Mouse (Mus musculus): ENCODE measurements around the gene Dpep1. TPM values are rescaled to one million over a fixed set of nuclear protein-coding genes. Genes with fewer than 3 reads are reported as not detected.
"Not testable (repeated sequence)": the region's sequence is repeated elsewhere in the genome, so short reads cannot be mapped to it uniquely, and the experiment has no call there.

Dpep1 gene
- total RNA-seq (2014; fragmentation: Nextera tagmentation) (not detected in 2 replicates), total RNA-seq (2017) (not detected in 2 replicates)

DNA sequence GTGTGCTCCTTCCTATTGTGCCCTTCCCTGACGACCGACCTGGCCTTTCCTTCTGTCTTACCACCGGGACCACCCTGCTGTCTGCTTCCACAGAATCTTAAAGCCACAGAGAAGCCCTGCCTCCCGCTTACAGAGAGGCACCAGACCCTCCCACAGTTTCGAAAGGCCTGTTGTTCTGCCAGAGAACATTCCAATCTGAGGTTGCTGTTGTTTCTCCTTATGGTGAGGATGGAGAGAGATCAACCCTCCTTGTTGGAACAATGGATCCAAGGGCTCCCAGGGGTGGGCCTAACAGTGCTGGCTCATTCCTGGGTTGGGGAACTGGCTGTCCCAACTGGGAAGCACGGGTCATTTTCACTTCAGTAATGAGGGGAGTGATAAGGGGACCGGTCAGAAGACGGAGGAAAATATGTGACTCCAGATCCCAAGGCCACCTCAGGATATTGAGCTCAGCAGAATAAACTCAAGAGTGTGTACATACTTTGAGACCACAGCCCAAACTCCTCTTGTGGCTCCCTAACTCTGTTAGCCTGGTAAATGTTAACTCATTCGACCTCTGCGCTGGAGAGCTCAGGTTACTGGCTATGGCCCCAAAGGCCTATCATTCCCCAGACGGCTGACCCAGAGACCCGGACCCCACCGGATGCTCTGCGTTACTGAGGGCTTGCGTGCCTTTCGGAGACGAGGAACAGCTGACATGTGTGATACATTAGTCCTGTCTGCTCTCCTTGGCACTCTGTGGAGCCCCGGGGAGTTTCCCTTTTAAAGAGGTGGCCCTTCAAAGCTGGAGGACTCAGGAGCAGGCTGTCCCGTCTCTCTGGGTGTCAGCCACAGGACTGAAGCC lies at the start of gene Dpep1:
Gene Dpep1 (plus strand): TSS at position 677 of the 844 bp plus-strand sequence.
- no peak for ATAC-seq (replicated peaks; ENCODE audit: poor library complexity, severe bottlenecking)

DNA sequence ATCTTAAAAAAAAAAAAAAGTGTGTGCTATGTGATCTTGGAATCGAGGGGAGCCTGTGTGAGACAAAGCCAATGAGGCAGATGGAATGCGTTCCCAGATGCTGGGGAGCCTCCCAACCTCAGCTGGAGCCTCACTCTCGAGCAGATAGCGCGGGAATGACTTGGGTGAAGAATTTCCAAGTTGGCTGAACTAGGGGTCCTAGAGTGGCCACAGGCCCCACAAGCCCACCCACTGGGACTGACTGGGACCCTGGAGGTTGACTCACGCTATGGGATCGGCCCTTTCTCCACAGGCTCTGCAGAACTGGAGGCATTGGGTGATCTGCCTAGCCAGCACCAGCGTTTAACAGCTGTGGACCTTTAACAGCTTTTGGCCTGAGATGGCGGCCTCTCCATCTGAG lies 49.8 kb upstream of the Dpep1 start:
- ATAC-seq (replicated peaks; ENCODE audit: poor library complexity, severe bottlenecking), result no peak

DNA sequence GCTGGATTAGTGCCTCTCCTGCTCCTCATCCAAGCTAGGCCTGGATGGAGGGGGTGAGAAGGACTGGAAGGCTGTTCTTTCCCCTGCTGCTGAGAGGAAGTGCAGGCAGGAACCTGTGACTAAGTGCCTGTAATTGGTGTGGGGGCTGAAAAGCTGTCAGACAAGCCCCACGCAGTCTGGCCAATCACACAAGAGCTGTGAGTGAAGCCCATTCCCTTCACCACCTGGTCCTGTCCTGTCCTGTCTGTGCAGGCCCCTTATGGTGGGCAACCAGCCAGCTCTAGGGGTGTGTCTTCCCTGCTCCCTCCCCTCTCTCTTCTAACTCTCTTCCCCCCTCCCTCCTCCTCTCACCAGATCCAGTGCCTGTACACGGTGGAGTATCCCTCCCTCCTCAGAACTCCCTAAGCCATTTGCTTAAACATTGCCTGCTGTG lies 48.4 kb upstream of the Dpep1 start:
- no peak for ATAC-seq (replicated peaks; ENCODE audit: poor library complexity, severe bottlenecking)

DNA sequence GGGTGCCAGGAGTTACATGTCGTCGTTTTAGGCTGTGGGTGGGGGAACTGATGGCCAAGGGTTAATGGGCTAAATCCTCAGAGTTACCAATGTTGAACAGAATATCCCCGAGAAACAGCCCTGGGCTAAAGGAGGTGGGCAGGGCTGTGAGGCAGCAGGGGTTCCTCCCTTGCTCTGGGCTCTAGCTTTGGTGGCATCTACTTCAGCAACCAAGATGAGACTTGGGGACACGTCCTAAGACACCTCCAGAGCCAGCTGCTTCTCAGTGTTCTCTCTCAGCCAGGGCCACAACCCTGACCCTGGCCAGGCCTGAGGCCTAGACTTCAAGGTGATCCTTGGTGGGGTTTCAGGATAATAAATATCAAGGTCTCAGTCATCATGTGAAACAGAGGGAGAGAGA lies 47.3 kb upstream of the Dpep1 start:
- ATAC-seq (replicated peaks; ENCODE audit: poor library complexity, severe bottlenecking), result no peak

- ATAC-seq (replicated peaks; ENCODE audit: poor library complexity, severe bottlenecking), result no peak
These were observed 44.1 kb upstream of the Dpep1 start for GRCm38 (mm10) chr8:123141741-123142462.

DNA sequence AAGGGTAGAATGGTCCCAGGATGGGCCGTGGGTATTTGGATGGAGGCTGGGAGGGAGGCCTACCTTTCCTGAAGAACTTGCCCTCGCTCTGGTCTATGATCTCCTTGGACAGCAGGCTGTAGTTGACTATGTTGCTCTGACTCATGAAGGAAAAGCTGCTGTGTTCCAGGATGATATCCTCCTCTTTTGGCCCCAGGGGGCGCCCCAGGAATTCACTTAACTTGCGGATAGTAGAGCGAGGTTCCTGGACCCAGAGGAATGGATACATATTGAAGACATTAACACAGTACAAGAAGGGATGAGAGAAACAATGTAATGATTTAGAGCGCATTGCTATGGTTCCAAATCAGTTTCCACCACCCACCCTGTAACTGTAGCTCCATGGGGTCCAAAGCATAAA lies 40.8 kb upstream of the Dpep1 start:
- no peak for ATAC-seq (replicated peaks; ENCODE audit: poor library complexity, severe bottlenecking)

DNA sequence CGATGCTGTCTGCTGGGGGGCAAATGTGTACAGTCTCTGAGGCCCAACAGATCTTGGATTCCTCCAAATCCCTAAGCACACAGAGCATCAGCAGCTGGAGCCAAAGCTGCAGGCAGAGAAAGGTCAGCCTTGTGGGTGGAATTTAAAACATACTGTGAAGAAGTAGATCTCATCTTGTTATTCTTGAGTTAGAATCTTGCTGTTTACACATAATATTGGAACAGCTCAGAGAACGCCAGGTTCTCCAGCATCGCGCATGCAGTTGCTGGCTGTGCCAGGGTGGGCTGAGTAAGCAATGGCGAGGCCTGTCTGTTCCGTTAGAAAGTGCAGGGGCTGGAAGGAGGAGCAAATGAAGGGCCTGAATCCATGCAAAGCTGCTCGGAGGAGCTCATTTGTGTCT lies 39.7 kb upstream of the Dpep1 start:
- ATAC-seq (replicated peaks; ENCODE audit: poor library complexity, severe bottlenecking), result no peak

GRCm38 (mm10) chr8:123150737-123151171 lies 35.3 kb upstream of the Dpep1 start:
- no peak for ATAC-seq (replicated peaks; ENCODE audit: poor library complexity, severe bottlenecking)

DNA sequence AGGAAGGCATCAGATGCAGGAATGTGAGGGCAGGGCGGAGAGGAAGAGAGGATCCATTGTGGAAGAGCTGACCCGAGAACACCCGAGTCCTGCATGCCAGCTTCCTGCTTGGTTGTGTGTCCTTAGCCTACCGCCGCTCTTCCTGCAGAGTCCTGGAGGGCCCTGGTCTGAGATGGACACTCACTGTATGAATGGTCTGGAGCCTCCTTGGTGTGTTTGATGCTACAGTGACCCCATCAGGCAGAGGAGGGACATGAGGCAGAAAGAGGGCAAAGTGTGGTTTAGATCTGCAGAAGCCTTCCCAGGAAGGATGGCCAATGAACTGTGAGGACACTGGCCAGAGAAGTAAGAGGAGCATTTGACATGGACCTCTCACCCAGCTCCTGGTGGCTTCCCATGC lies 30.9 kb upstream of the Dpep1 start:
- ATAC-seq (replicated peaks; ENCODE audit: poor library complexity, severe bottlenecking), result no peak

DNA sequence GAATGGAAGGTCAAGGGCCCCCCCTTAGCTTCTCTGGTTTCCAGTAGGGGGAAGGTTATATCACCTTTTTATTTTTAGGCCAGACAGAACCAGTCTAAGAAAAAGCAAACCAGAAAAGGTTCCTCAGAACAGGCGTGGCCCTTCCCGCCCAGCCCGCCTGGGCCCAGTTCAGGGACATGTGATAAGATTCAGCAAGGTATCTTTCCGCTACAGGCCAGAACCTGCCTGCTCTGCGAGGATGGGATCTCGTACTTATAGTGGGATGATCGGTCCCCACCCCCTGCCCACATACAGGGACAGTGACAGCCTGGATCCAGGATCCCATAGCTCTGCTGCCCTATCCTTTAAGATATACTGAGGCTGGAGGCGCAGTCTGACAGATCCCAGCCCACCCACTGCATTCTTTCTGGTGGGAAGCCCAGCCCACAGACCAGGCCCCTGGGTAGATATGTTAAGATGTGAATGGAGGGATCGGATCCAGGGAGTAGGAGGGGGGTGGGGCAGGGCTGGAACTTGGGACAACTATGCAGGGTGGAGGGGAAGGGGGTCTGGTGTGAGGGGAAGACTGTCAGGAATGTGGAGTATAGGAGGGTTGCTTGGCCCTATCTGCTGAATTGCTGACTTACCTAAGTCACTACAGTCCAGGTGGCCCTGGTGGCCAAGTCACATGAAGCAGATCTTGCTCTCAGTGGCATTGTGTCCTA lies 29.8 kb upstream of the Dpep1 start:
- no peak for ATAC-seq (replicated peaks; ENCODE audit: poor library complexity, severe bottlenecking)

DNA sequence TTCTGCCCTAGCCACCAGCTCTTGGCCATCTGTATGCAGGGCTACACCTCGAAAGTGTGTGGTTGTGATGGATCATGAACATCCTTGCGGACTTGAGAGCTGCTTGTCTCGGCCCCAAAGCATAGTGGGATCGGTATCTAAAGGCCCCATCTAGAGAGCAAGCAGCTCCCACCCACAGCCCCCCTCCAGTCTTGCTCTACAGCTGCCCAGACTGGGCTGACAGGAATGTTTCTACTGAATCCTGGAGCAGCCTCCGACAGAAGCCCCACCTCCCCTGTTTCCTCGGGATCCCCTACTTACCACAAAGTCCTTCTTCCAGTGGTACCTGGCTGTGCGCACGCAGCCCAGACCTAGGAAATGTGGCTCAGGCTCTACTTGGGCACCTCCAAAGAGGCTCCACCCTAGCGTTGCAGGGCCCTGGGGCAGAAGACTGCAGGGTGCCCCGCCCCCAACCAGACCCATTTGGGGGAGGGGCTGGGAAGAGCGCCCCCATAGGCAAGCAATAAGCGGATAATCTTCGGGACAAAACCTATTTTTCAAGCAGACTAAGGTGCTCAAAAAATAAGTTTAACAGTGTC lies 28.1 kb upstream of the Dpep1 start, which contains the start of gene Sult5a1:
Gene Sult5a1 (minus strand): TSS at position 428 of the 578 bp plus-strand sequence.
- ATAC-seq (replicated peaks; ENCODE audit: poor library complexity, severe bottlenecking), result no peak

DNA sequence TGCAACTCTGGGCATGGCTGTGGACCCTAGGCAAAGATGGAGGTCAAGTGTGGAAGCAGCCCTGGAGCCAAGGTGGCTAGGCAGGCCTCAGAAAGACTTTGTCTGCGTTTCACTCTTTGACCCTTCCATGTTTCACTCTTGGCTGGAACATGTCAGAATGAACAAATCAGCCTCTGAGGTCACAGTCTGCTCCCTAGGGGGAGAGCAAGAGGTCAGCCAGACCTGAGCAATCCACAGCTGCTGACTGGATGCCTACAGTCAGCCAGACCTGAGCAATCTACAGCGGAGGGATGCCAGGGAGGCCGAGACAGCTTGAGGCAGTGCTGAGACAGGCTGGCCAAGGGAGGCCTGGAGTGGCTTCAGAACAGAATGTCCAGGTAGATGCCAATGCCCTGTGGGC lies 4.7 kb upstream of the Dpep1 start:
- no peak for ATAC-seq (replicated peaks; ENCODE audit: poor library complexity, severe bottlenecking)

DNA sequence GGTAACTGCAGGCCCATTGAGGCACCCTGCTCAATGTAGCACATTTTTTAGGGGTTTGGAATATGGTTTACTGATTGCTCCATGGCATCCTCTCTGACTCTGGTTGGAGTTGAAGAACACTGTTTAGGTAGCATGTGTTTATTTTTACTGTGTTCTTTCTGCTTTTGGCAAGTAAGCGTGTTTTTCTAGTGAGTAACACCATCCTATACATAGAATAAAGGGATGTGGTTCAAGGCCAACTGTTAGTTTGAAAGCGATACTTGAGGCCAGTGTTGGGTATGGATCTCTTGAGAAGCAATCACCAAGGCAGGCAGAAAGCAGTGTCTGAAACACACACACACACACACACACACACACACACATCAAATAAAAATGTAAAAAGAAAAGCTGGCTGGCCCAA lies 2.0 kb downstream of the Dpep1 start:
- no peak for ATAC-seq (replicated peaks; ENCODE audit: poor library complexity, severe bottlenecking)

DNA sequence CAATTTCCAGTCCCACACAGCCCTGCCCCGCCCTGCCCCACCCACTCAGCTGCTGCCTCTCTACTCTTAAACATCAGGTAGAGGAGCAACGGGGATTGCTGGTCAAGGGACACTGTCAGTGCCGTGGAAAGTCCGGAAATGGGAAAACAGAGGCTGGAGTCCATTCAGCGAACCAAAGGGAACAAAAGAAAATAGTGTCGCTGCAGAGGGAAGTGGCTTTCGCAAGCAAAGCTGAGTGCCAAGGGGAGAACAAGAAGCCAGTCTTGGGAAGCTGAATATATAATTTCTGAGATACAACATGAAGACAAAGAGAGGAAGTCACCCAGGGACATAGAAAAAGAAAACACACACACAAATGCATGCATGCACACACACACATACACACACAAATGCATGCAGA lies 2.8 kb downstream of the Dpep1 start:
- no peak for ATAC-seq (replicated peaks; ENCODE audit: poor library complexity, severe bottlenecking)

DNA sequence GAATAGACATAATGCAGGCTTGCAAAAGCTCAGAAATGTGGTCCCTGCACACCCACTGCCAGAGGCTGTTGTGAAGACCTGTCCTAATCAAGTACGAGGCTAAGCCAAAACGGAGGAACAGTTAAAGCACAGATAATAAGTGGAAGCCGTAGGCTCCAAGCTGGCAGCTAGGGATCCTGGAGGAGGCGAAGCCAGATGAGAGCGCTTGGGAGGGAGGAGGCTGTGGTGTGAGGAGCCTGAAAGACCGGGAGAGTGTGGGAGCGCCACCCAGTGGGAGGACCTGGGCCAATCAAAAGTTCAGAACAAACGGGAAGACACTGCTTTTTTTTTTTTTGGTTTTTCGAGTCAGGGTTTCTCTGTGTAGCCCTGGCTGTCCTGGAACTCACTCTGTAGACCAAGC lies 4.6 kb downstream of the Dpep1 start:
- ATAC-seq (replicated peaks; ENCODE audit: poor library complexity, severe bottlenecking), result peak; percentile 88

- no peak for ATAC-seq (replicated peaks; ENCODE audit: poor library complexity, severe bottlenecking)
These were observed 5.9 kb downstream of the Dpep1 start for GRCm38 (mm10) chr8:123191908-123192307.

- no peak for ATAC-seq (replicated peaks; ENCODE audit: poor library complexity, severe bottlenecking)
These were observed 7.7 kb downstream of the Dpep1 start for GRCm38 (mm10) chr8:123193771-123194170.

DNA sequence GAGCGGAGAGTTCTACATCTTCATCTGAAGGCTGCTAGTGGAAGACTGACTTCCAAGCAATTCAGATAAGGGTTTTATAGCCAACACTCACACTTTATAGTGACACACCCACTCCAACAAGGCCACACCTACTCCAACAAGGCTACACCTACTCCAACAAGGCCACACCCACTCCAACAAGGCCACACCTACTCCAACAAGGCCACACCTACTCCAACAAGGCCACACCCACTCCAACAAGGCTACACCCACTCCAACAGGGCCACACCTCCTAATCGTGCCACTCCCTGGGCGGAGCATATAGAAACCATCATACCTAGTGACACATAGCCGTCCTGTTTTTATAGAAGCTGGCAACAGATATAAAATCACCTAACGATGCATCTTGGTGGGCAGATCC lies 11.0 kb downstream of the Dpep1 start:
- not testable (repeated sequence) for ATAC-seq (replicated peaks; ENCODE audit: poor library complexity, severe bottlenecking)

DNA sequence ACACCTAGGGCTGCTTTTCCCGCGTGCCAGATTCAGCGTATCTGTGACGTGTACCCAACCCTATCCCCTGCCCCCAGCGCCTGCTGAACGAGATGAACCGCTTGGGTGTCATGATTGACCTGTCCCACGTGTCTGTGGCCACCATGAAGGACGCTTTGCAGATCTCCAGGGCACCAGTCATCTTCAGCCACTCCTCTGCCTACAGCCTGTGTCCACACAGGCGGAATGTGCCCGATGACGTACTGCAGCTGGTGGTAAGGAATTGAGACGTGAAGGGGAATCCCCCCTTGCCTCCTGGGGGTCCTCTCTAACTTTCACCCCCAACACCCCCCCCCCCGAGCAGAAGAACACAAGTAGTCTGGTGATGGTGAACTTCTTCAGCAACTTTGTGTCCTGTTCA lies 13.8 kb downstream of the Dpep1 start:
- ATAC-seq (replicated peaks; ENCODE audit: poor library complexity, severe bottlenecking), result no peak

DNA sequence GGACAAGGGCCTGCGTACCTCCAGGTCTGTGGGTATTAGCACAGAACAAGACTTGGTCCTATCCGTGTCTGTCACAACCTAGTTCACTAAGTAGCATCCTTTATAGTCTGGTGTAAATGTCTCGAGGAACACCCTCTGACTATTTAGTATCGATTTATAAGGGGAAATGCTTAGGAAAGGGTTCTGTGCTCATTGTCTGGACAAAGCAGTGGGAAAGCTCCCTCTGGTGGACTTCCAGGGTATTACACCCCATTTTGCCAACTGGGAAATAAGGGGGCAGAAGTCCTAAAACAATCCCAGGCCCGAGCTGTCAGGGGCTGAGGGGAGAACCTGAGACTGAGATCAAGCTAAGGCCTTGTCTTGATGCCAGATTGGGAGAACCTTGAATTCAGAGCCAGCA lies 16.2 kb downstream of the Dpep1 start:
- ATAC-seq (replicated peaks; ENCODE audit: poor library complexity, severe bottlenecking), result peak; percentile 62

Measured in granulocyte monocyte progenitor cell, adult 5-6 weeks (primary cell).